Mouse (Mus musculus): ENCODE results near the gene Rhoc. TPM values are rescaled to one million over a fixed set of nuclear protein-coding genes. Genes with fewer than 3 reads are reported as not detected.
"Not testable (repeated sequence)": the region's sequence is repeated elsewhere in the genome, so short reads cannot be mapped to it uniquely, and the experiment has no call there.

Rhoc gene
- total RNA-seq (2021), result 10 to 100 TPM; 31.7 to 31.8 TPM
- long read RNA-seq, experiment 1, transcript Rhoc-201 (5 exons, 1,202 nt), result major isoform, 19 of 22 reads
- long read RNA-seq, experiment 1, partial matches to known transcripts, result 0 of 22 reads
- long read RNA-seq, experiment 1, other reads (novel, unspliced or antisense), result 2 of 22 reads
- long read RNA-seq, experiment 2, transcript Rhoc-201 (5 exons, 1,202 nt), result major isoform, 15 of 18 reads
- long read RNA-seq, experiment 2, partial matches to known transcripts, result 0 of 18 reads
- long read RNA-seq, experiment 2, other reads (novel, unspliced or antisense), result 3 of 18 reads

- DNase-seq (ENCODE audit: low spot score in 2 of 2), result no peak
Measured at GRCm38 (mm10) chr3:104788075-104788474, at the start of gene Rhoc. Rhoc (plus strand) TSS chr3:104788375.

DNA sequence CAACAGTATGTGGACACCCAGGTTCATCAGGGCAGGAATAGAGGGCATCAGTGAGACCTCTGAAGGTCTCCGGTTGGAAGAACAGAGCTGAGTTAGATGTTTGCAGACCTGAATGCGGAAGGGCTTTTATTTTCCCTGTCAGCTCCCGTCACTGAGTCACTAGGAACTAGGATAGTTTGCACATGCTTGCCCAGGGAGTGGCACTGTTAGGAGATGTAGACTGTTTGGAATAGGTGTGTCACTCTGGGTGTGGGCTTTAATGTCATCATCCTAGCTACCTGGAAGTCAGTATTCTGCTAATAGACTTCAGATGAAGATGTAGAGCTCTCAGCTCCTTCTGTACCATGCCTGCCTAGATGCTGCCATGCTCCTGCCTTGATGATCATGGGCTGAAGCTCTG is 46.2 kb upstream of the Rhoc start:
- no peak for DNase-seq (ENCODE audit: low spot score in 2 of 2)

DNA sequence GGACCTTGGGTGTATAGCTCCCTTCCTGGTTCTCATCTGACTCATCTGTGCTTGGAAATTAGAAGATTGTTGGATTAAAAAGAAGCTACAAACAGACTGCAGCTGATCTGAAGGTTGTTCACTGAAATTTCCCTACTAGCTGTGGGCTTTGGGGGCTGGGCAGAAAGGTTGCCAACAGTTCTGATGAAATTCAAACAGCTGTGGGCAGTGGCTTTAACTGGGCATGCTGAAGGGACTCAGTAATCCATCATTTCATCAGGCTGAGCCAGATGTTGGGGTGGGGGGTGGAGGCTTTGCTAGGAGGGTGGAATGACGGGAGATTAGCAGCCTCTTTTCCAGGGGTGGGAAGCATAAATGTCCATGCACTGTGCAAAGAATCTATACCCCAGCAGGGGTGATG is 45.0 kb upstream of the Rhoc start:
- no peak for DNase-seq (ENCODE audit: low spot score in 2 of 2)

- DNase-seq (ENCODE audit: low spot score in 2 of 2), result no peak
Measured at GRCm38 (mm10) chr3:104743864-104744263, 44.3 kb upstream of the Rhoc start.

GRCm38 (mm10) chr3:104752845-104753244 is 35.3 kb upstream of the Rhoc start:
- not testable (repeated sequence) for DNase-seq (ENCODE audit: low spot score in 2 of 2)

DNA sequence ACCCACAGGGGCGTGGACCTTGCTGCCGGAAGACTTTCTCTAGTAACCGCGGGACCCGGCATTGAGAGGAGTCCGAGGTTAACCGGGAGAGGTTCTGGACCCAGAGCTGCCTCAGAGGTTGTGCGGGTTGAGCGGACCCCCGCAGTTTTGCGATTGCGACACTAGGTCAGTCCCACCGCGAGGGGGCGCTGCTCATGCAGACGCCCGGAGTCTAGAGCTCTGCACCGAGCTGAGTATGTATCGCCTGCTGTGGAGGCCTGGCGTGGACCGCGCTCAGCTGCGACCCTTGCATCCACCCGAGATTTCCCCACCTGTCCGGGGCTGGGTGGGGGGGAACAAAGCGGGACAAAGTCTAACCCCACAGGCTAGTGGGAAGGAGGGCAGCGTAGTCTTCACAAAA is 29.8 kb upstream of the Rhoc start:
- DNase-seq (ENCODE audit: low spot score in 2 of 2), result peak; percentile 56 to 65

DNA sequence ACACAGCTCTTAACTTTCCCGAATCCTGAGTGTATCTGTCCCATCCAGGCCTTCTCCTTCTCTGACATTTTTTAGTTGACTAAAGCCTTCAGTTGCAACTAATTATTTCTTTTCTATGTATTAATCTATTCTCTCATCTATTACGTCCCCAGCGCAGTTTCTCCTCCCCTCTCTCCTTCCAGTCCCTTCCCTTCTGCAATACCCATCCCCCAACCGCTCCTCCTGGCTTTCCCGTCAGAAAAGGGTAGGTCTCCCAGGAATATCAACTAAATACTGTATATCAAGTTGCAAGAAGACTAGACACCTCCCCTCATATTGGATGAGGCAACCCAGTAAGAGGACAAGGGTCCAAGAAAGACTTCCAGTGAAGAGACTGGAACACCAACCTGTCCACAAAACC is 29.3 kb upstream of the Rhoc start:
- no peak for DNase-seq (ENCODE audit: low spot score in 2 of 2)

GRCm38 (mm10) chr3:104762103-104762863 is 25.9 kb upstream of the Rhoc start:
- DNase-seq (ENCODE audit: low spot score in 2 of 2), result not testable (repeated sequence)

- DNase-seq (ENCODE audit: low spot score in 2 of 2), result no peak
Measured at GRCm38 (mm10) chr3:104765021-104765420, 23.2 kb upstream of the Rhoc start.

- no peak for DNase-seq (ENCODE audit: low spot score in 2 of 2)
Measured at GRCm38 (mm10) chr3:104767141-104767540, 21.0 kb upstream of the Rhoc start.

DNA sequence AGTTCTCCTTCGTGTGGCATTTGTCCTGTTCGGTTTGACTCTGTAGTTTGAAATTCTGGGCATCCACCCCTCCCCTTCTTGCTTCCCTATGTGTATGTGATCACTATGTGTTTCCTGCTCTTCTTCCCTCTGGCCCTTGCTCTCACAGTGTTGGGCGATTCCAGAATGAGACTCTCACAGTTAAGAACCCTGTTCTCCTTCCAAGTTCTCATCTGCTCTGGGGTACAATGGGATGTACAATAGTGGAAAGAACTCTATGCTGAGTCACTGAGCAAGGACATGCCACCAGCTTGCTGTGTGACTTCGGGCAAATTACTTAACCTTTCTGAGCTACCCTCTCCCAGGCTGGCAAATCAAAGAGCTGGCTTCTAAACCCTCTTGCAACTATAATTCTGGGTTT is 20.5 kb upstream of the Rhoc start:
- DNase-seq (ENCODE audit: low spot score in 2 of 2), result no peak

DNA sequence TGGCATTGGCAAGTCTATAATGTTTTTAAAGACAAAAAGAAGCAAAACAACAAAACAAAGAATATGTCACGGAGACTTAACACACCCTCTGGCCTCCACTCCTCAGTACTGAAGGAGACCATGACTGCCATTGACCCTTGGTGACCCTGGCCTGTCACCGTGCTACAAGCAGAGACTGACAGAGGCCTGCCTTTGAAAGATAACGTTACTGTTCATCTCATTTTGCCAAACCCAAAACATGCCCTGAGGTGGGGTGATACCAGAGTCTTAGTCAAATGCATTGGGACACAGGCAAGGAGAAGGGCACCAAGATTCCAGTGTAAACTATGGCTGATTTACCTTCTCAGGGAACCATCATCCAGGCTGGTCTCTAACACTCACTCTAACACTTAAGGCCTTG is 19.0 kb upstream of the Rhoc start:
- no peak for DNase-seq (ENCODE audit: low spot score in 2 of 2)

DNA sequence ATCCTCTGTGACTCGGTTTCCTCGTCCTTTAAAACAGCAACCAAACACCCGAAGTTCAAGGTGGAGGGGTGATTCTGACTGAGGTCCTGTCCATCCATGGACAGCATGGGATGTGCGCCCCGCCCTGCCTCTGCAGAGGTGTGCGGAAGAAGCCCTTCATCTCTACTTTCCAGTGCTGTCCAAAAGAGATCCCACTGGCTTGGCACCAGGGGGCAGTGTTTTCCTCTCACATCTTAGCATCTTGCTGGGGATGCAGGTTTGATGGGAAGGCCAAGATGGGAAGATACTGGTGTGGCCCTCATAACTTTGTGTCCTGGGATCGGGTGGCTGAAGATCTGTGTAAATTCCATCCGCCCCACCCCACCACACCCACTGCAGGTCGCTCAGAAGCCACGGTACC is 18.1 kb upstream of the Rhoc start:
- DNase-seq (ENCODE audit: low spot score in 2 of 2), result peak; percentile 56 to 58

- DNase-seq (ENCODE audit: low spot score in 2 of 2), result no peak
Measured at GRCm38 (mm10) chr3:104770918-104771317, 17.3 kb upstream of the Rhoc start.

- no peak for DNase-seq (ENCODE audit: low spot score in 2 of 2)
Measured at GRCm38 (mm10) chr3:104771460-104771859, 16.7 kb upstream of the Rhoc start.

GRCm38 (mm10) chr3:104773301-104773700 is 14.9 kb upstream of the Rhoc start:
- no peak for DNase-seq (ENCODE audit: low spot score in 2 of 2)

DNA sequence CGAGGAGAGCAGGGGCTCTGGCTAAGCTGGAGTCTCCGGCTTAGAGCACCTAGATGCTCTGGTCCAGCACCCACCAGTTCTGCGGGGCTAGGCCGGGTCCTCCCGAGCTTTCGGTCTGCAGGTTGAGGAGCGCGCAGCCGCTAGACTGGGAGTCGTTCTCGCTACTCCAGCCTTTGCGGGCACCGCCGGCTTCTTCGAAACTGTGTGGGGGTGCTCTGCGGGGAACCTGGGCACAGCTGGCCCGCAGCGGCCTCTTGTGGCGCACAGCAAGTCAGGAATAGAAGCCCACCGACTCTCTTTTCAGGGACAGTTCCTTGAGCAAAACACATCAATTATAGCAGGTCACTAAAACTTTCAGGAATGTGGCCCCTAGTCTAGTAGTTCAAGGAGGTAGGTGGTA is 10.8 kb upstream of the Rhoc start:
- no peak for DNase-seq (ENCODE audit: low spot score in 2 of 2)

DNA sequence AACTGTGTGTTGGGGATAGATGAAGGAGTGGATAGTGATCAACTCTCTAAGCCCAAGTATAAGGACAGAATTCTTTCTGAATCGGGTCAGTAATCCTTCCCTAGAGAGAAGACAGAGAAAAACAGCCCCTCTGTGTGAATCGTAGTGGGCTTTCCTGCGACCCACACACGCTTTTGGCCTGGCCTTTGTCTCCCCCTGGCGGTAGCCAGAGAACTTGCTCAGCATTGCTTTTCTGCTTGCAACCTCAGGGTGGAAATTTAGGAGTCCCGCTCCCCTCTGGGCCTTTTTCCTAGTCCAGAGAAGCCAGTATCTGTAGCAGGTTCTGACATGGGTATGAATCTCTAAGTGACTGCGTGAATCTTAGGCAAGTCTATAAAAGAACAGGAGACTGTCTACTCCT is 8.2 kb upstream of the Rhoc start:
- peak; percentile 48 to 57 for DNase-seq (ENCODE audit: low spot score in 2 of 2)

GRCm38 (mm10) chr3:104780561-104781420 is 7.4 kb upstream of the Rhoc start, which contains the start of gene Ppm1j:
Ppm1j (plus strand) TSS chr3:104781056.
- DNase-seq (ENCODE audit: low spot score in 2 of 2), result no peak

- no peak for DNase-seq (ENCODE audit: low spot score in 2 of 2)
Measured at GRCm38 (mm10) chr3:104781471-104781903, 6.7 kb upstream of the Rhoc start, which contains the start of gene Fam19a3. Fam19a3 (minus strand) TSS chr3:104781840.

DNA sequence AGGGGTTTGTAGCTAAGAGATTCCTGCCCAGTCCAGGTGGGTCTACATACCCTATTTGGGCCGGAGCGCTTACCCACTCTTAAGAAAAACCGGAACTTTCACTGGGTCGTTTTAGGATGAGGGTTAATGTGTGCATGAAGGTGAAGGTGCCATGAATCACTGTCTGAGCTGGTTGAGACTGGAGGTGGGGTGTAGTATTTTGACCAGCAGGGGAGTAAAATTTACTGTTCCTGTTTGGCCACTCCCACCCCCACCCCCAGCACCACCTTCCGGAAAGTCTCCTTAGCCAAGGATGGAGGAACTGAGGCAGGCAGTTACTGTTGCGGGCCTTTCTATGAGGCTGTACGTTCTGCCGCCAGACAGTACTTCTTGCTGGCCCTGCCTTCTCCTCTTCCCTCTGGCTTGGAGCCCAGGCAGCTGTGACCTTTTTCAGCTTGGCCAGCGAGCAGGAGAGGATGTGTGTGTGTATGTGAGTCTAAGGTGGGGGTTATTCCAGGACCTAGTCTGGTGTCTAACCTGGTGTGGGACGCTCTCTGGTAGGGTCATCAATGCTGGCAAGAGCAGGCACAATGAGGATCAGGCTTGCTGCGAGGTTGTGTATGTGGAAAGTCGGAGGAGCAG is 6.0 kb upstream of the Rhoc start:
- DNase-seq (ENCODE audit: low spot score in 2 of 2), result no peak
